Mouse (Mus musculus) ES-Bruce4 (cell line): ENCODE results near the gene Wscd2.

Source experiments
- CTCF ChIP-seq: IDR thresholded peaks from one replicate; pipeline ENCODE4 v1.8.1; 2011; ENCODE audit warnings: low read depth, low read length
- POLR2A ChIP-seq: IDR thresholded peaks from one replicate; pipeline ENCODE4 v1.8.1; 2011; ENCODE audit warnings: low read length; ENCODE audit not compliant: insufficient read depth

- TF ChIP-seq POLR2A (no peak), CTCF (no peak)
Observed at GRCm38 (mm10) chr5:113452691-113453090, 37.4 kb upstream of the Wscd2 start.
